Mouse (Mus musculus): ENCODE measurements around the gene Mapk11. TPM values are rescaled to one million over a fixed set of nuclear protein-coding genes. Genes with fewer than 3 reads are reported as not detected.
A peak's percentile ranks its signal among the peaks of the same experiment; 100 is the strongest.

Mapk11 gene
- 10 to 100 TPM; 35.2 to 39.7 TPM for total RNA-seq (2021)
- long read RNA-seq, experiment 1, transcript Mapk11-201 (12 exons, 2,461 nt) = major isoform, 32 of 59 reads
- long read RNA-seq, experiment 1, partial matches to known transcripts = 10 of 59 reads
- long read RNA-seq, experiment 1, other reads (novel, unspliced or antisense) = 17 of 59 reads
- long read RNA-seq, experiment 2, transcript Mapk11-201 (12 exons, 2,461 nt) = major isoform, 26 of 59 reads
- long read RNA-seq, experiment 2, partial matches to known transcripts = 16 of 59 reads
- long read RNA-seq, experiment 2, other reads (novel, unspliced or antisense) = 17 of 59 reads

DNA sequence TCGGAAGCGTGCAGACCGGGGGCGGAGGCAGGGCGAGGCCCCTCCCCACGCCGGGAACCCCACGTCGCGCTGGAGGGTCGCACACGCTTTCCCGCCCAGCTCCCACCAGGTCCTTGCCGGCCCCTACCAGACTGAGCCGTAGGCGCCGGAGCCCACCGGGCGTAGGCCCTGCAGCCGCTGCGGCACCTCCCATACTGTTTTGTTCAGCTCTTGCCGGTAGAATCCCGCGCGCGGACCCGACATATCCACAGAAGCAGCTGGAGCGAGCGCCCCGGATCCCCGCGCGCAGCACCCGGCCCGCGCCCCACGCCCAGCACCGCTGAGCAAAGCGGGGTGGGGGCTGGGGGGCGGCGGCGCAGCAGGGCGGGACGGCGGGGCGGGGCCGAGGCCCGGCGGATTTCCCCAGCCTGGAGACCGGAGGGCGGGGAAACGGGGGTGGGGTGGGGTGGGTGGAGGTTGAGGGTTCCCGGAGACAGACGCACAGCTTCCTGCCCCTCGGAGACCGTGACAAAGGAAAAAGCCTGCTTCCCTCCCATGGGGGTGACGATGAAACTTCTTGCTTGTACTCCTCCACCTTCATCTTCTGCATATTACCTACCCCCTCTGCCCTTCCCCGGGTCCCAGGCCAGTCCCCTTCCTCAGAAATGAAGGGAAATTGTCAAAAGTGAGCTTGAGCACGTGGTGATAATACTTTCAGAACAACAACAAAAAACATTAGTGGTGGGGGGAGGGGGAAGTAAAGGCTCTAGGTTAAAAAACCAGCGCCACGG lies at the start of gene Mapk11:
TSS of gene Mapk11 (minus strand) at position 358 of the 770 bp plus-strand sequence.
- intact Hi-C loops (cut with DNase I) = no loop called here
- peak; percentile 47 to 53 for DNase-seq (ENCODE audit: low spot score in 2 of 2)

DNA sequence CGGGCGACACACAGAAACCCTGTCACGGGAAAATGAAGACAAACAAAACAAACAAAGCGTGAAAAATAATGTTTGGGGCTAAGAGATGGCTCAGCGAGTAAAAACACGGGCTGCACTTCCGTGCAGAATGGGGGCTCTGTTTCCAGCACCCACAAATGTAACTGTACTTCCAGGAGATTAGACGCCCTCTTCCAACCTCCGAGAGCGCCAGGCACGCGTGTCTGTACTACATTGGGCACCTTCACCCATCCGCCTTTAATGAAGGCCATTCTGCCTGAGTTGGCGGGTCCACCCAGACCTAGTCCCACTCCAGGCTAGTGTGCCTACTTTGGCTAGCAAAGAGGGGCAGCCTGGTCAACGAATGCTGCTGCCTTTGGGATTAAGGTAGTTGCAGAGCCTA lies 47.6 kb upstream of the Mapk11 start:
- intact Hi-C loops (cut with DNase I) = loop anchor here (5.0 kb wide), 1 partner anchor 60 kb away; no protein-coding TSS in a partner anchor

DNA sequence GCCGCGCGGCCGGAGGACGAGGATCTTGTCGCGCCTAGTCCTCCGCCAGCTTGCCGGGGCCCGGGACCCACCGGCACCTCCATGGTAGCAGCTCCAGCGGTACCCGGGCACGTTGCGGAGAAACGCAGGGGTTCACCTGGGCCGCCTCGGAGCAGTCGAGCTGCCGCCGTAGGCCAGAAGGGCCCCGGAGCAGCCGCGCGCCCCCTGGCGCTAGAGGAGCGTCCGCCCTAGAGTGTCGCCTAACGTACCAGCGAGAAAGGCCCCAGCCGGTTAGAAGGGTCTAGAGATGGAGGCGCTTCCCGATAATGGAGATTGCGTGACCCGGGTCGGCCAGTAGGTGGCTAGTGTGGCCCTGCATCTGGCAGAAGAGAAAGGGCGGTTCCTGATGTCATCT lies 46.9 kb upstream of the Mapk11 start, which contains the start of gene Dennd6b:
TSS of gene Dennd6b (minus strand) at position 184 of the 394 bp plus-strand sequence.
- intact Hi-C loops (cut with DNase I) = loop anchor here (5.0 kb wide), 1 partner anchor 59 kb away; no protein-coding TSS in a partner anchor
- peak; percentile 97 to 98 for DNase-seq (ENCODE audit: low spot score in 2 of 2)

More for the DNA sequence above, 47.6 kb upstream of the Mapk11 start:
- no peak for DNase-seq (ENCODE audit: low spot score in 2 of 2)

DNA sequence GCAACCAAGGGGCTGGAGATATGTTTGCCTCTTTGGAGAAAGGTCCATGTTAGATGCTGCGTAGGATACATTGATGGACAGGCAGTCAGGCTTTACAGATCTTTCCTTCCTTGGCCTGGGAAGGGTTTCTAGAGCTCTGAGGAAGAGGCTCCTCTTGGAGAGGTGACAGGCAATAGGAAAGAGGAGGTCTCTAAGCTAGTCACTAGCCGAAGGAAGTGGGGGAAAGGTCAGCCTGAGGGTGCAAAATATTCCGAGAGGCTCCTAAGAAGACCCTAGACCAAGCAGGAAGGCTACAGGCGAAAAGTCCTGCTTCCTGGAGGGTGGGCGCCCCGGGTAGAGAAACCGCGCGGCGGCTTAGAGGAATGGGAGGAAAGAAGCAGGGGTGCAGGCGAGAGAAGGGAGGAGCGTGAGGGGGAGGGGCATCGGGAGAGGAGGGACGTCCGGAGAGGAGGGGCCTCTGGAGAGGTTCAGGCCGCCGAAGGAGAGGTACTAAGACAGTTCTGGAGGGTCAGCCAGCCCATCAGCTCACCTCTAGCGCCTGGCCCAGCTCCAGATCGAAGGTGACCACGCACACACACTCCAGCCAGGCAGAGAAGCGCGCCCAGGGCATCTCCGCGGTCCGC lies 46.4 kb upstream of the Mapk11 start:
- intact Hi-C loops (cut with DNase I) = loop anchor here (5.0 kb wide), 1 partner anchor 58 kb away; no protein-coding TSS in a partner anchor
- DNase-seq (ENCODE audit: low spot score in 2 of 2) = peak; percentile 85 to 90

DNA sequence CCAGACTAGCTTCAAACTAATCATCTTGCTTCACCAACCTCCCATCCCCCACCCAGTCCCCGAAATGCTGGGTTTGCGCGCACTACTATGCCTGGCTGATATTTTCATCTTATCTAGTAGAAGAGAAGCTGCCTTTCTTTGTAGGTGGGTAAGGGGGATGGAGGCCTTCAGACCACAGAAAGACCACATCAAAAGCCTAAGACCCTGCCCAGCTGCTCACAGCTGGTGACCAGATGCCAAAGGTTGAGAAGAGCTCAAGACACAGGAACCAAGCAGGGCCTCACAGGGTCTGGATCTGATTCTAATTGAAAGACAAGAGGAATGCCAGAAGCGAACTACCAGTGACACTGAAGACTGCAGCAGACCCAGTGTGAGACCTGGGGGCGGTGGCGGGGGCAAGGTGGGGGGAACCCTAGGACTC lies 45.8 kb upstream of the Mapk11 start:
- DNase-seq (ENCODE audit: low spot score in 2 of 2) = no peak
- intact Hi-C loops (cut with DNase I) = loop anchor here (5.0 kb wide), 1 partner anchor 58 kb away; no protein-coding TSS in a partner anchor

DNA sequence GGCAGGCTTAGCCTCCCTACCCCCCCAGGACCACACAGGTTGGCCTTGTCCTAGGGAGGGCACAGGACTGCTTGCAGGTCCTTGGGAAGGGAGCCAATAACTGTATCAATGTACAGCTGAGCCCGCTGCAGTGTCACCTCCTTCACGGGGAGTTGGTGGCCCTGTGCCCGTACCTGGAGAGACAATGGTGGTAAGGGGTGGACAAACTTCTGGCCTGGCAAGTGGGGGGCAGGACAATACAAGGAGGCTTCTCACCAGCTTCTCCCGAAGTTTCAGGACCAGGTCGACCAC lies 35.5 kb upstream of the Mapk11 start:
- no peak for DNase-seq (ENCODE audit: low spot score in 2 of 2)
- intact Hi-C loops (cut with DNase I) = no loop called here

DNA sequence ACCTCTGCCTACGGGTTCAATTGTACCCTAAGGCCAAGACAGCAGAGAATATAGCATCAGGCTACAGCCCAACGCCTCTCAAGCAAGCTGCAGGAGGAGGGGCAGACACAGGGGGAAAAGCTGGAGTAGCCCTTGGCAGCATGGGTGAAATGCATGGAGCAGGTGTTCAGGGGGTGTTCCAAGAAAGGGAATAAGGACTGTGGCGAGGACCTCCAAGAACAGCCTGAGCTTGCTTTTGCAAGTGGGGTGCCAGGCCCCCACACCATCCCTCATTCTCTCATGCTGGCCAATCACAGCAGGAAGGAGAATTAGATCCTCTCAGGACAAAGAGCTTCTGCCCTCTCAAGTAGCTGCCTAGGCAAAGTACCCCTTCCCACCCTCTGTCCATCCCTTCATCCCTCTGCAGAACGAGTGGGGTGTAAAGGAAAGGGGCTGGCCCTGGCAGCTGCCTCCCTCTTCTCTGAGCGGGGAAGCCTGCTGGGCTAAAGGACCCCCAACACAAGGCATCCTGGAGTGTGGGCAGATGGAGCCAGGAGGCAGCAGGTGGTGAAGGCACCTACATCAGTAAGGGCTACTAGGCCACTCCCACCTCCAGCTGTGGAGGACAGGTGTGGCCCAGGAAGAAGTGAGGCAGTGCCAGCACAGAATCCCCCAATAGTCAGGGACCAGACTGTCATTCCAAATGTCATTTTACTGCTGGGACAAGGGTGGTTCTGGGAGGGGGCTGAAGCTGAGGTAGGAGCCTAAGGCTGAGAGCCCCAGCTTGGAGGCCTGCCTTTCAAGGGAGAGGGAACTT lies 34.9 kb upstream of the Mapk11 start:
- no peak for DNase-seq (ENCODE audit: low spot score in 2 of 2)
- intact Hi-C loops (cut with DNase I) = no loop called here

DNA sequence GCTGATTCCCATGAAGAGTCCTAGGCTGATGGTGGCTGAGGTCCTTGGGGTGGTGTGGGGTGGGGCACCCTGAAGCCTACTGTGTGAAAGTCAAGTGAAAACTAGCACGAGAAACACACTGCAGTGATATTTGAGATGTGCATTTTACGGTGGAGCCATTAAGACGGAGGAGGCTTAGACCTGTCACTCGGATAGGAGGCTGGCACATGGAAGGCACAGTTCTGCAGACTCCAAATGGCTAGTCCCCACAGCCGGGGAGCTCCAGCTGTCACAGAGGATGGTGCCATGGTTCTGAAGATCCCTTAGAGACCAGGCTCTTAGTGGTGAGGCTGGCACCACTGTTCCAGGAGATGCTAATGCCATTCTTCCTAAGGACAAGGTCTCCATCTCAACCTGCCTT lies 33.4 kb upstream of the Mapk11 start:
- intact Hi-C loops (cut with DNase I) = no loop called here
- no peak for DNase-seq (ENCODE audit: low spot score in 2 of 2)

DNA sequence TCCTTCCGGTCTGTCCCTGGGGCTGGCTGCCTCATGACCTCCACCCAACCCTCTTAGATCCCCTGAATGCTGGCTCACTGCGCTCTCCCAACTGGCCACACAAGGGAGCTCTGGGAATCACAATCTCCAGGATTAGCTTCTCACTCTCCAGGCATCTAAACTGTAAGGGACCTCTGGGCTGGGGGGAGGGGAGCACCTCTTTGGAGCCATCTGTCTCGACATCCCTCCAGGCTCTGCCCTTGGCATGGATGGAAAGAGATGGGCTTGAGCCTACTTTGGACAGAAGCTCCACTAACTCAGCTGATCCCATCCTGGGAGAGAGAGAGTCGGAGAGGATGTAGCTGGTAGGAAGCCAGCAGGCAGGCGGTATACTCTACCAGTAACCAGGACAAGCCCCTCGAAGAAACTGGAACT lies 32.9 kb upstream of the Mapk11 start:
- intact Hi-C loops (cut with DNase I) = no loop called here
- no peak for DNase-seq (ENCODE audit: low spot score in 2 of 2)

DNA sequence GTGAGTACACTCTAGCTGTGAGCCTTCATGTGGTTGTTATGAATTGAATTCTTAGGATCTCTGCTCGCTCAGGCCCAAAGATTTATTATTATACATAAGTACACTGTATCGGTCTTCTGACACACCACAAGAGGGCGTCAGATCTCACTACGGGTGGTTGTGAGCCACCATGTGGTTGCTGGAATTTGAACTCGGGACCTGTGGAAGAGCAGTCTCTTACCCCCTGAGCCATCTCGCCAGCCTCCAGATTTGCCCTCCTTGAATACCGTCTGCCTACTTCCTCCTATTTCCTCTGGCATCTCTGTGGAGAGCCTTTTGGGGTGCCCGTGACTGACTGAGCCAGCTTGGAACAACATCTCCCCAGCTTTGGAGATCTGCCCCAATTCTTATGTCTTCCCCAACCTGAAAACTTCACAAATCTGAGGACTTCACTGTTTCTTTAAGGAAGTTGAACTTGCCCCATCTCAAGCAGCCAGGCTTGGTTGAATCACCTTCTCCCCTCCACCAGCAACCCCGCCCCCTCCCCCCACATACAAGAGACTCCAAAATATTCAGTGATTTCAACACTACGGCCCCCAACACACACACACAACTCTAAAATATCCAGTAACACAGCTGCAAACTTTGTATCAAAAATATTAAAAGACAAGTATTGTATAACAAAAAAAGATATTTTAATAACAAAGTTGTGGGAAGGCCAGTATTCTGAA lies 32.3 kb upstream of the Mapk11 start:
- intact Hi-C loops (cut with DNase I) = loop anchor here (1.0 kb wide), 1 partner anchor 30 kb away; the partner anchor contains the start of gene Ppp6r2
- DNase-seq (ENCODE audit: low spot score in 2 of 2) = no peak

DNA sequence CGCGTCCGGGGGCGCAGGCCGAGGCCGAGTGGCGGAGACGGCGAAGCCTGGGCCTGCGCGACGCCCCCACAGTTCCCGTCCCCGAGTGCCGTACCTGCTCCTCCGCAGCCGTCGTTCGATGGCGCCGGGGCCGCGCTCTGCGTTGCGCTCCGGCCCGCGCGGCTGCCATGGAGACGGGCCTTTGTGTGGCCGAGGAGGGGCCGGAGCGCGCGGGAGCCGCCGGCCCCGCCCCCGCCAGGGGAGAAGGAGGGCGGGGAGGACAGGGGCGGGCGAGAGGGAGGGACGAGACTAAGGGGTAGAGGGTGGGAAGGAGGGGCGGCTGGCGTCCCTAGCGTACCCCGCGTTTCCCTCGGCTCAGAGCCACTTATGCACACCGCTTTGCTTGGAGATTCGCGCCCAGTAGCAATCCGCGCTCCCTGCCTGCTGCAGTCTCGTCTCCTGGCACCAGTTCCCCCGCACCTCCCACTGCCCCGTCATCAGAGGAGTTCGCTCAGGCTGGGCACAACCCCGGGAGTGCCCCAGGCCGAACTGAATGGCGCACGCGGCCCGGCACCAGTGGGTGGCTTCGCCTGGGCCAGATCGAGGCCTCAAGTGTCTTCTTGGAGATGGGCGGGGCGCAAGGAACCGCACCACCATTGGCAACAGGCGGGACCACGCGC lies 31.3 kb upstream of the Mapk11 start, which contains the start of gene Plxnb2:
TSS of gene Plxnb2 (minus strand) at position 218 of the 659 bp plus-strand sequence.
- intact Hi-C loops (cut with DNase I) = loop anchor here (1.0 kb wide), 1 partner anchor 31 kb away; the partner anchor contains the start of gene Ppp6r2
- peak; percentile 77 to 88 for DNase-seq (ENCODE audit: low spot score in 2 of 2)

DNA sequence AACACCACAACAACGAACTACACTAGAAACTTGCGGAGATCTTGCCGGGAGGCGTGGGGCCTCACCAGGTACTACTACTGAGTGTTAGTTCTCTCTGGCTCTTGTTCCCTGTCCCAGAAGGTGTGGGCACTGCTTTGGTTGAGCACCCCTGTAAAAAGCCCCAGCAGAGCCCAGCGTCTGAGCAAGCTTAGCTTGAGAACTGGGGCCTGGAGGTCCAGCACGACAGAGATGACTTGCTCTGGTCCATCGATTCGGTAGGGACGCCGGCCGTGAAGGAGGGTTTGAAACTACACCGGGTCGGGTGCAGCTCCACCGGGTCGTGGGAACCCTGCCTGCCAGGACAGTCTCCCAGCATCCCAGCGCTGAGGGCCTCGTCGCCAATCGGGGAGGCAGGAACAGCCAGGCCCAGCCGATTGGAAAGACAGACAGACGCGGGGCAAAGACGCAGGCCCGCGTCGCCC lies 30.7 kb upstream of the Mapk11 start:
- DNase-seq (ENCODE audit: low spot score in 2 of 2) = no peak
- intact Hi-C loops (cut with DNase I) = no loop called here

DNA sequence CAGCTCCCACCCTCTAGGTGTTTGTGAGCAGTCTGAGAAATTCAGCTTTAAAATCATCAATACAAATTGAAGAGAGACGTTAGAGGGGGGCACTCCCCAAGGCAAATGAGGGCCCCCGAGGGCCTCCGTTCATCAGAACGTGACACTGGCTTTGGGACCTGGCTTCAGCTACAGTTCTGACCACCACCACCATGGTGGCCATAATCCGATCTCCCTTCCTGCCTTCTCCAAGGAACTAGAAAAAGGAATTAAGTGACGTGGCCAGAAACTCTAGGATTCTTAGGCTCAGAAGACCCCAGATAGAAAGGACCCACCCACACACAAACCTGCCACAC lies 30.2 kb upstream of the Mapk11 start:
- intact Hi-C loops (cut with DNase I) = no loop called here
- DNase-seq (ENCODE audit: low spot score in 2 of 2) = no peak

DNA sequence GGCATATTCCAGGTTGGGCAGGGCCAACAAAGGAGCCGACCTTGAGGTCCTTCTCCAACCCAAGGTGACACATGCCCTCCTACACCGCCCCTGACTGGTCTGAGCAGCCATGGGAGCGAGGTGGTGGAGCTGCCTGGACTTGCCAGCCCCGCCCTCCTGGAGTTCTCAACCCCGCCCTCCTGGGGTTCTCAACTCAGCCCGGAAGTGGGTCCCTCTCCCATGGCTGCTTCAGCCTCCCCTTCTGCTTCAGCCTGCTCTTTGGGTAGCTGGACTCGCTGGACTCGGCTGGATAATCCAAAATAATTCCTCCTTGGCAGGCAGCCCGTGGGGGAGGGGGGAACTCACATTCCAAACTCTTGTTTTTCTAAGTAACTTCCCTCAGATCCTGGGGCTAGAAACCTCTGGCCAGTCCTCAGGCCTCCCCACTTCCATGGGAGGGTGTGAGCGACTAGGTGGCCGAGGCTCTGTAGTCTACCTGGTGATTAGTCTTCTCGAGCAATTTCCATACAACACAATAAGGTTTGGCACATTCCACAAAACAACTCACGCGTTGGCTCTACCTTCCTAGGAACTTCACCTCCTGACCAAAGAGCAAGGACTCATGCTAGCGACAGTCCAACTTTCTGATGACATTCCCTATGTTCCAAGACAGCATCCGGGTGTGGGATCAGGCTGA lies 29.7 kb upstream of the Mapk11 start:
- DNase-seq (ENCODE audit: low spot score in 2 of 2) = no peak
- intact Hi-C loops (cut with DNase I) = no loop called here

DNA sequence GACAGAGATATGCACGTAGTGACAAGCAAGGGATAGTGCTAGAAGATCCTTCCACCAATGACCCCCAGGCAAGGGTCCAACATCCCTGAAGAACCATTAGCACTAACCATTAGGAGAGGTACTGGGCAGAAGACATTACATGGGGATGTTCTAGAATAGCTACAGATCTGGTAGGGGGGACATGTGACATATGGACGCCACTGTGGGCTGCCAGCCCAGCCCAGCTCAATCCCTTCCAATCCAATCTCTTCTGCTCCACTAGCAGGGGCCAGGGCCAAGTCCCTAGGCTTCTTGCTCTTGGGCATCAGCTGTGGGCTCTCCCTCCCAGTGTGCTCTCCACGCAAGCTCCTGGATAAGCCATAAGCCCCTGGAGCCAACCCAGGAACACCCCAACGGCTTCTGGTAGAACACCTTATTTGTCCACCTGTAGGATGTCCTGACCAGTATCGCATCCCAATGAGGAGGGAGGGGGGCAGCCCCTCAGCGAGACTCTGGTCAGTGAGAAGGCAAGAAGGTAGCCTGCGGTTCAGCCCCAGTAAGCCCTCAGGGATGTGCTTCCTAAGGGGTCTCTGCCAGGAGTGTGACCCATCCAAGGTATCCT lies 28.9 kb upstream of the Mapk11 start:
- no peak for DNase-seq (ENCODE audit: low spot score in 2 of 2)
- intact Hi-C loops (cut with DNase I) = no loop called here

DNA sequence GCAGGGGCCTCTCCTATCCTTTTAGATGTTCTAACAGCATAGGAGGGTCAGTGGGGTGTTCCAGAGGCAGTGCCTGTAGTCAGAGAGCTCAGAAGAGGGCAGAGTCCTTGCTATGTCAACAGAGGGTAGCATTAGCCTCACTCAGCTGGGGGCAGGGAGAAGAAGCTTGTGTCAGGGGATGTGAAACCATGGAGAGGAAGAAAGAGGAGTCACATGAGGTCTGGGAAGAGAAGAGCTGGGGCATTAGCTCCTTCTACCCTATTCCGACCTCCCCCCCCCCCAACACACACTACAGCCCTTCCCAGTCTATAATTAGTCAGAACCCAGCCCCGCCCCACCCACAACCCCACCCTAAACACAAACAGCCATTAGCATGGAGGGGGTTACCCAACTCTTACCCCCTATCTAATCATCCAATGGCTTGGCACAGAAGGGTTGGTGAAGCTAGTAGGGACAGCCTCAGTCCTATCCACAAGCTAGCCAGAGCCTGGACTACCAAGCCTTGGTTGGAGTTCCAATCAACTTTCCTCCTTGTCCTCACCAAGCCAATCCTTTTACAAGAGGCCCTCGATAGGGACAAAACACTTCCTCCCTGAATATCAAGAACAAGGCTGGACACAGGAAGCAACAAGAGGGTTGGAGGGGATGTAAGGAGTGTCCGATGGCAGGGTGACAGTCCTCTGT lies 28.3 kb upstream of the Mapk11 start:
- no peak for DNase-seq (ENCODE audit: low spot score in 2 of 2)
- intact Hi-C loops (cut with DNase I) = no loop called here

DNA sequence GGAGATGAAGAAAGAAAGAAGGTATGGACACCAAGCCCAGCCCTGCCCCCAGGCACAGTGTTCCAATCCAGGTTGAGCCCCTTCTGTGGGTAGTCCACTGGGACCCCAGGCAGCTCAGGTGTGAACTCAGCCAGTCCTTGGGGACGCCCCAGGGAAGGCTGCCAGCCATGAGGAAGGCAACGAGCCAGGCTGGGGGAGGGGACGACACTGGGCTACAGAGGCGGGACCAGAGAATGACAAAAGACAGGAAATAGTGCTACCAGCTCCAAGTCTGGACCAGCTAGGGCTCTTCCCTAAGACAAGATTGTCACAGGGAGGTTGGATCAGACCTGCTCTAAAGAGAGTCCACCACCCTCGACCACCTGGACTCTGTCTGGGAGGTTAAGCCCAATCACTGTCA lies 27.7 kb upstream of the Mapk11 start:
- peak in 1 of 2 experiments; percentile 69 for DNase-seq (ENCODE audit: low spot score in 2 of 2)
- intact Hi-C loops (cut with DNase I) = no loop called here

Data from left cerebral cortex, postnatal 14 days (tissue).